Mouse (Mus musculus) ZHBTc4 (cell line): ENCODE results near the gene Ntf5.

Experiments used
- DNase-seq: peaks from one replicate; pipeline ENCODE4 v3.0.0-alpha.2; 2011; ENCODE audit warnings: low read depth, low spot score

Gene Ntf5

GRCm38 (mm10) chr7:45403532-45404261 is 9.8 kb upstream of the Ntf5 start:
- DNase-seq, result peak; percentile 85

DNA sequence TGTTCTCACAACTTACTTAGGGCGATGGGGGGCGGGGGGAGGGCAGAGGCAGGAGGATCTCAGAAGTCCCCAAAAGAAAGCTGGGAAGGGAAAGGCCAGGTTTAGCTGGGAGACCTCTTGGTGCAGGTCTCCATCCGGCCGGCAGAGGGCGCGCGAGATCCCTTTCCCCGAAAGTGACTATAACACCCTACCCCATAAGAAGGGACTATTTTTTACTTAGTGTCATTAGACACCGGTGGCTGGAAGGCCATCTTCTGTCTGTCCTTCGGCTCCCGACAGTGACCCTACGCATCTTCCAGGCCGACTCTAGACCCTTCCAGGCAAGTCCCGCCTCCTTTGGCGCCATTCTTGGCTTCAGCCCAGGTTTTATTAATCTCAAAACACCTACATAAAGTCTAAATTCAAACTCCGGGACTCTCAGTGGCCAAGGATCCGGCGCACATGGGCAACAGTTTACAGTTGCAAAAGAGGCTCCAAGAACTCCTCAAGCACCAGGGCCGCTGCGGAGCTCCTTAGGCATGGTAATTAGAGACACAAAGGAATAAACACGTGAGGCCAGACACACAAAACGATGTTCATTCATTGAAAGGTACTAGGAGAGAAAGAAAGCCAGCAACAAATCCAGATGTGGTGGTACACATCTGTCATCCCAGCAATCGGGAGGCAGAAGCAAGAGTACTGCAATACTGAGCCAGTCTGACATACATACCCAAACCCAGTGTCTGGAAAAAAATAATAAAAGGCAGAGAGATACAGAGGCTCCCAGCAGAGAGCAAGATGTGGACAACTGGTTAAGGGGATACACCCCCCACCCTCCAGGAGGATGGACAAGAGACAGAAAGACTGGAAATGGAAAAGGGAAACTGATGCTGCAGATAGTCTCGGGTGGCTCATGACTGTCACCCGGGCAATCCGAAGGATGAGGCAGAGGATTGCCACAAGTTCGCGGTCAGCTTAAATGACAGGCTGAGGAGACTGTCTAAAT is 8.1 kb upstream of the Ntf5 start, which contains the start of gene Kcna7:
Gene Kcna7 (plus strand): TSS at position 563 of the 985 bp plus-strand sequence.
- DNase-seq, result peak; percentile 83

GRCm38 (mm10) chr7:45406157-45407156 is 7.0 kb upstream of the Ntf5 start:
- DNase-seq, result peak; percentile 53

DNA sequence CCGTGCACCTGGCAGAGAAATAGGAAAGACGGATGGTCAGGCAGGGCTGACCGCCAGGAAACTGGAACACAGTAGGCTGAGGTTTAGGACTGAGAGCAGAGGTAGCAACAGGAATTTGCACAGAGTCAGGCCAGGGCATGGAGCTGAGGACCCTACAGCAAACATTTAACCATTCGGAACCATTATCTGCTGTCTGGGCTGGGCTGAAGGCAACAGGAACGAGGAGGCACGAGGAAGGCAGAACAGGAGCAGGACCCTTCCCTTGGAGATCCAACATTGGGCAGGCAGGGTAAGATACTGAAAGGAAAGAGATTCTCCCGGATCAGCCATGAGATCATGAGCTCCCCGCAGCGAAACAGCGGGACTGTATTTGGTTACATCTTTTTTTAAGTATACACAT is 5.7 kb upstream of the Ntf5 start:
- DNase-seq, result no peak

DNA sequence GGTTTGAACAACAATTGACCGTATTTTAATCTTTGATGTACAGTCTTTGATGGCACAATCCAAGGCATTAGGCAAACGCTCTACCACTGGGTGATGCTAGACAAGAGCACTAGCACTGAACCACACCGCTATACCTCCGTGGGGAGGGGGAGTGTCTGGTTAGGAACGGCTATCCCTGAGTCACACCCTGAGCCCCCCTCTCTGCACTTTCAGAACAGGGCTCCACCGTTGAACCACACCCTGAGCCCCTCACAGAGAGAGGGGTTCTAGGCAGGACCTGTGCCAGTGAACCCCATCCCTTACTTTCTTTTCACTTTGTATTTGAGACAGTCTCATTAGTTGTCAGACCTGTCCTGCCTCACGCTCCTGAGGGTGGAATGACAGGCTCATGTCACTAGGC is 5.1 kb upstream of the Ntf5 start:
- DNase-seq, result no peak

DNA sequence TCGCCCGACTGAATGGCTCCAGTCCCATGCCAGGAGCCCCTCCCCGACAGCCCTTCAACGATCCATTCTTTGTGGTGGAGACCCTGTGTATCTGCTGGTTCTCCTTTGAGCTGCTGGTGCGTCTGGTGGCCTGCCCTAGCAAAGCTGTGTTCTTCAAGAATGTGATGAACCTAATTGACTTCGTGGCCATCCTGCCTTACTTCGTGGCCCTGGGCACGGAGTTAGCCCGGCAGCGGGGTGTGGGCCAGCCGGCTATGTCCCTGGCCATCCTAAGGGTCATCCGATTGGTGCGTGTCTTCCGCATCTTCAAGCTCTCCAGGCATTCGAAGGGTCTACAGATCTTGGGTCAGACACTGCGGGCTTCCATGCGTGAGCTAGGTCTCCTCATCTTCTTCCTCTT is 4.5 kb upstream of the Ntf5 start:
- no peak for DNase-seq

DNA sequence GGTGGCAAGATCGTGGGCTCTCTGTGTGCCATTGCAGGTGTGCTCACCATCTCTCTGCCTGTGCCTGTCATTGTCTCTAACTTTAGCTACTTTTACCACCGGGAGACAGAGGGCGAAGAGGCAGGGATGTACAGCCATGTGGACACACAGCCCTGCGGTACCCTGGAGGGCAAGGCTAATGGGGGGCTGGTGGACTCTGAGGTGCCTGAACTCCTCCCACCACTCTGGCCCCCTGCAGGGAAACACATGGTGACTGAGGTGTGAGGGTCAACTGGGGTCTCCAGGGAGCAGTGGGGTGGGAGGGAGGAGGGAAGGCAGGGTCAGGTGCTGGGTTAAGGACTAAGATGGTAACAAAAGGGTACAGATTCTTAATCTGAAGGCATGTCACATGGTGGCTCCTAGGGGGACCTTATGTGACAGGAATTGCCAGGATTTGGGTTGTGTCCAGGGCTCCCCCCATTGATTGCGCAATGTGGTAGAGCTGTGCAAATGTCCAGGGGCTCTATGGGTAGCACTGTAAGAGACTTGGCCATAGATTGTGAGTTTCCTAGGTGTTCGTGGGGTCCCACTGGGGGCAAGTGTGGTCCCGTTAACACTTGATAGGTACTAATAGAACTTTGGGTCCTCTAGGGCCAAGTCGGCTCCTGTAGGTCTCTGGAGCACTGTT is 3.9 kb upstream of the Ntf5 start:
- DNase-seq, result no peak

- DNase-seq, result no peak
Observed at GRCm38 (mm10) chr7:45412421-45412820, 1.1 kb upstream of the Ntf5 start.

- DNase-seq, result peak; percentile 43
Observed at GRCm38 (mm10) chr7:45413864-45414739, 607 bp downstream of the Ntf5 start.

DNA sequence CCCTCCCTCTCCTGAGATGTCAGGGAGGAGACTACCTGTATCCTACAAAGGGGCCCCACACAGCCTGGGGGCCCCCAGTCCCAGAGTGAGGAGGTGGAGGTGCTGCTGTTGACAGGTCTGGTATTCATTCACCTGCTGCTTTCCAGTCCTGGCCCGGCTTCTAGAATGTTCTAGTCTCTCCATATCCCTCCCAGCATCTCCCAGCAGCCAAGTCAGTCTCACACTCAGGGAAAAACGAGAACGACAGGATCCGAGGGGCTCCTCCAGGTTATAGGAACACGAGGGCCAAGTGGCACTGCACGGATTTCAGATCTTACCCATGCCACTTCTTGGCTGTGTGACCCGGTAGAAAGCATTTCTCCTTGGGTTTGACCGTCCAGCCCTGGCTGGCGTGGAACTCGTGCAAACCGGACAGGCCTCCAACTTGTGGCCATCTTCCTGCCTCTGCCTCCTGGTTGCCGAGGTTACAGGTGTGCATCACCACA is 1.3 kb downstream of the Ntf5 start:
- DNase-seq, result no peak

GRCm38 (mm10) chr7:45415636-45416035 is 2.1 kb downstream of the Ntf5 start:
- no peak for DNase-seq

DNA sequence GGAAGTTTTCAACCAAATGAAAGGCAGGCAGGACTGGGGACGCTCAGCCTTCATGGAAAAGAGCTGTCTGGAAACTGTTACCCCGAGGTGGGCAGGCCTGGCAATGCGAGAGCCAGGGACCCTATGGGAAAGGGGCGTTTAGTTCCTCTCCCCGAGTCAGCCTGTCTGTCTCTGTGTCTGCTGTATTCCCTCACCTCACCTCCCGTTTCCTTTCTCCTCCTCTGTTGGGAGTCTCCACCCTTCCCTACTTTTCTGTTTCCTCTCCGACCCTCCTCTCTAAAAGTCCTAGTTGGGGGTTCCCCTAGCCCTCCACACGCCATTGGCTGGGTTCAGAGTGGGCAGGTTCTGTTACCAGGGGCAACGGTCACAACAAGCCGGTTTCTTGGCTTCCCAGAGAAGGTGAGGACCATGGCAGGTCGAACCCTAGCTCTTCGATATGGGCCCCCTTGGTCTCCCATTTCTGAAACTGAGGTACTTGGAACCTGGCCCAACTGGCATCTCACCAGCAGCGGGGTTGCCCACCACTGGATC is 4.5 kb downstream of the Ntf5 start:
- no peak for DNase-seq

DNA sequence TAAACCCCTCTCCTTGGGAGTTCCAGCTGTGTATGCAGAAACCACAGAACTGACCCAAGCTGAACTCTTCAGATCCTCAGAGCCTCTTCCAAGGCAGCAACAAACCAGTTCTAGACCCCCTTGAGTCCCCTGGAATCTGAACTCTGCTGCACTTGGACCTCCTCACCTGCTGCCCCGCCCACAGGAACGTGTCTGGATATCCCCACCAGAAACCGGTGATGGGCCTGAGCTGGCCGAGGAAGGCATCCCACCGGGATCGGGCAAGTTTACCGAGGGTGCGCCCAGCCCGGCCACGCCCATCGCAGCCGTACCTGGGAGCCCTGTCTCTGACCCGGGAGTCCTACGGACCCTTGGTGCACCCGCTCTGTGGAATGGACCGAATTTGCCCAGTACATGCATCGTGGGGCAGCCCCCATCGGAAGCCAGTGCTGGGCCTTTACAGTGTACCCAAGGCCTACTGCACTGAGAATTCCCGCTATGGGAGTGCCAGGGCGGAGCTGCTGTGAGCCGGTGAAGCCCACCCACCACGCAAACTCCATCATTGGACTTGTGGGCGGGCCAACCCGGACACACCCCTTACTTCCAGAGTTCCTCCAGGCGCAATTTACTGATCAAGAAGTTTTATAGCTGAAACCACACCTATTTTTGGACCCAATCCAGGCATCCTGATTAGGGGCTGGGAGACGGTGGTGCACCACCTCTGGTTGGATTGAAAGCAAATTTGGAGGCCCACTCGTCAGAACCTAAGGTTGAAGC is 6.5 kb downstream of the Ntf5 start:
- DNase-seq, result peak; percentile 89

- no peak for DNase-seq
Observed at GRCm38 (mm10) chr7:45420615-45420919, 7.1 kb downstream of the Ntf5 start, which contains the start of gene Lhb. Gene Lhb, plus strand, starts transcription at chr7:45420820.

DNA sequence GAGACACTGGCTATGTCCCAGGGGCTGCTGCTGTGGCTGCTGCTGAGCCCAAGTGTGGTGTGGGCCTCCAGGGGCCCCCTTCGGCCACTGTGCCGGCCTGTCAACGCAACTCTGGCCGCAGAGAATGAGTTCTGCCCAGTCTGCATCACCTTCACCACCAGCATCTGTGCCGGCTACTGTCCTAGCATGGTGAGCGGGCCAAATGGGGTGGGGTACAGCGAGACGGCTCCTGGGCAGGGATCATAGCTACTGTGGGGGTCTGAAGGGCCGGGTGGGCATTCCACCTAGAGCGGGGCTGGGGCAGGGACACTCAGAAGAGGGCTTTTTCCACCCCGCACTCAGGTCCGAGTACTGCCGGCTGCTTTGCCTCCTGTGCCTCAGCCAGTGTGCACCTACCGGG is 7.7 kb downstream of the Ntf5 start:
- DNase-seq, result no peak

- DNase-seq, result no peak
Observed at GRCm38 (mm10) chr7:45426556-45426955, 13.1 kb downstream of the Ntf5 start.

- DNase-seq, result no peak
Observed at GRCm38 (mm10) chr7:45433835-45434202, 20.3 kb downstream of the Ntf5 start.

DNA sequence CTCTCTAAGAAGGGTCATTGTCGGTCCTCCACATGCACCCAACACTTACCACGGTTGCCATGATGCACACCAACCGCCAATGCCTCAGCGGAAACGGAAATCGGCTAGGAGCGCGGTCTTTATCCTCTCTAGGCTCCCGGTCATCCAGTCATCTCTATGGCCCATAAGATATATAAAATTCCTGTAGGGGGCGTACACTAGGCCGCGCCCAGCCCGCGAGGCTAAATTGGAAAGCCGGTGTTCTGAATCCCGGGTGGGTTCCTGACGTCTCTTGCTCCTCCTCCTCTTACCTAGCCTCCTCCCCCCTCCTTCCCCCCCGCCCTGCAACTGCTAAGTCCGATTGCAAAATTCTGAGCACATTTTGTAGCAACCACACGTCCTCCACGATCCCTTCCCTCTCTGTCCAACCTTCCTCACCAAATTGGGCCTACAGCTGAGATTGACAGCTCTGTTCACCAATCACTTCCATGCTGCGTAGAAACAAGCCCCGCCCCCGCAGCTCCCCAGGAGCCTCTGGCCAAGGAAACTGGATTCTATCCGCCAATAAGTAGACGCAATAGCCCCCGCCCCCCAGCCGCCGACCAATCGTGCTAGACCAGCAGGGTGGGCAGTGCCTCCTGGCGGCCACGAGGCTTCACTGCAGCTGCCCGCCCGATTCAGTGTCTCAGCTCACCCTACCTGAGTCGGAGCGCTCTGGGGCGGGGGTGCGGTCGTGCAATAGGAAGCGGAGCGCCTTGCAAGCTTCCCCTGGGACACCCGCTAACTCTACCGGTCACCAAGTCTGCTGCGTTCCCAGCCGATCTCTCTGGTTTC is 20.9 kb downstream of the Ntf5 start, which contains the start of gene Gys1:
Gene Gys1 (plus strand): TSS at position 642 of the 813 bp plus-strand sequence.
- DNase-seq, result peak; percentile 100
